Mouse (Mus musculus) neural tube, embryonic 14.5 days (tissue): Measurements from ENCODE around the gene Dap. TPM values are rescaled to one million over a fixed set of nuclear protein-coding genes. Genes with fewer than 3 reads are reported as not detected.

ENCODE experiments used
- ATAC-seq: fragments of 200-750 bp; cut with Nextera tagmentation; 2 replicates; pipeline ENCODE4 v1.8.0; 2017; ENCODE audit warnings: low read depth, mild to moderate bottlenecking, moderate TSS enrichment, moderate library complexity
- H3K27ac ChIP-seq: fragments of 300-500 bp; sonication (generic); 2 replicates; pipeline ENCODE4 v1.5.1; 2014; ENCODE audit warnings: low read depth, mild to moderate bottlenecking, control low read depth, low read length, moderate library complexity, mixed read lengths
- H3K27me3 ChIP-seq: fragments of 300-500 bp; sonication (generic); 2 replicates; pipeline ENCODE4 v1.6.1; 2014; ENCODE audit warnings: low read length; ENCODE audit not compliant: control insufficient read depth, insufficient read depth
- H3K36me3 ChIP-seq: fragments of 300-500 bp; sonication (generic); 2 replicates; pipeline ENCODE4 v1.6.1; 2014; ENCODE audit warnings: low read length, mixed read lengths; ENCODE audit not compliant: control insufficient read depth, insufficient read depth
- H3K4me1 ChIP-seq: fragments of 300-500 bp; sonication (generic); 2 replicates; pipeline ENCODE4 v1.6.1; 2014; ENCODE audit warnings: low read length; ENCODE audit not compliant: control insufficient read depth, insufficient read depth
- H3K4me2 ChIP-seq: fragments of 300-500 bp; sonication (generic); 2 replicates; pipeline ENCODE4 v1.6.1; 2014; ENCODE audit warnings: mild to moderate bottlenecking, low read depth, low read length, control low read depth
- H3K4me3 ChIP-seq: fragments of 300-500 bp; sonication (generic); 2 replicates; pipeline ENCODE4 v1.5.1; 2014; ENCODE audit warnings: low read depth, low read length, control low read depth, mixed read lengths
- H3K9ac ChIP-seq: fragments of 300-500 bp; sonication (generic); replicated peaks from 2 replicates; pipeline ENCODE4 v1.6.1; 2014; ENCODE audit warnings: low read depth, mild to moderate bottlenecking, control low read depth, low read length, mixed read lengths
- H3K9me3 ChIP-seq: fragments of 300-500 bp; sonication (generic); 2 replicates; pipeline ENCODE4 v1.6.1; 2016; ENCODE audit warnings: low read length; ENCODE audit not compliant: control insufficient read depth
- WGBS: fragments of 180-500 bp; shearing (Covaris S2); extraction: QIAGEN DNeasy Blood & Tissue Kit; methylation state at CpG from one replicate; pipeline ENCODE4 v1.1.7; 2014; 5-methylcytosine and 5-hydroxymethylcytosine counted together
- polyA plus RNA-seq: library from polyadenylated mRNA; unstranded; fragments of >200 nt; fragmentation: Nextera tagmentation; extraction: Ambion mirVana; gene quantifications from 2 replicates; pipeline ENCODE4 v1.2.1, GENCODE M21; 2014

Dap gene
- polyA plus RNA-seq, 1 experiment from 2014 or later = 23.0 TPM

DNA sequence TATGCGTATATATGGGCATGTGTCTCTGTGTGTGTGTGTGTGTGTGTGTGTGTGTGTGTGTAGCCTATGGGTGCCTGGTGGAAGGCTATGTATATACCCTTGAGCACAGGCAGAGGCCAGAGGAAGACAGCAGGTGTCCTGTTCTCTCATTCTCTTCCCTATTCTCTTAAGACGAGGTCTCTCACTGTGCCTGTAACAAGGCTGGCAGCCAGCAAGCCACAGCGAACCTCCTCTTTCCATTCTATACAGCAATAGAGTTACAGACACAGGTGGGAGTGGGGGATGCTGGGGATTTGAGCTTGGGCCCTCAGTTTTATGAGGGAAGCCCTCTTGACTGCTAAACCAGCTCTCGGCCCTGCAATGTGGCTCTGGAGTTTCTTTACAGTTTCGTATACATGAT lies 55.9 kb downstream of the Dap start:
- Histone ChIP-seq H3K9ac (no peak overlapping the region), H3K4me3 (no peak overlapping the region), H3K27me3 (no peaks in the 10 kb centered on the region), H3K36me3 (no peaks in the 10 kb centered on the region), H3K9me3 (no peaks in the 10 kb centered on the region), H3K4me2 (no peak overlapping the region), H3K27ac (no peak overlapping the region), H3K4me1 (no peaks in the 10 kb centered on the region)
- no peak for ATAC-seq
- WGBS = 75% methylated on average over 5 of the region's 5 CpGs

DNA sequence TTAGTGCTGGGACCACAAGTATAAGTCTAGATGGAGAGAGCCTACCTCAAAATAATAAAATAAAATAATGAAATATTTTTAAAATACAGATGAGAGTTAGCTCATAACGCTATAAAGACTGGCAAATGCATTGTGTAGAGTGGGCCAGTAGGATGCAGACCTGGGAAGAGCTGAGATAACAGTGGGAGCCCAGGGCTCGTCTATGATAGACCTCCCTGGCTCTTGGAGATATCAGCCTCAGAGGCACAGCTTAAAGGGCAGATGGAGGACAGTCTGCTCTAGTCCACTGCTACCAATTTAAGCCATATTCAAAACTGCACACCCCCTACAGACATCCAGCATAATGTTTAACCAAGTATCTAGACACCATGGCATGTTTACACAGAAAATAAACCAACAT lies 56.6 kb downstream of the Dap start:
- no peak overlapping the region for H3K27ac ChIP-seq
- 87% methylated on average over 2 of the region's 2 CpGs for WGBS
- no peak for ATAC-seq
- H3K4me3 ChIP-seq = no peak overlapping the region
- H3K27me3 ChIP-seq = no peaks in the 10 kb centered on the region
- no peaks in the 10 kb centered on the region for H3K4me1 ChIP-seq
- no peak overlapping the region for H3K9ac ChIP-seq
- no peaks in the 10 kb centered on the region for H3K9me3 ChIP-seq
- no peaks in the 10 kb centered on the region for H3K36me3 ChIP-seq
- H3K4me2 ChIP-seq = no peak overlapping the region

DNA sequence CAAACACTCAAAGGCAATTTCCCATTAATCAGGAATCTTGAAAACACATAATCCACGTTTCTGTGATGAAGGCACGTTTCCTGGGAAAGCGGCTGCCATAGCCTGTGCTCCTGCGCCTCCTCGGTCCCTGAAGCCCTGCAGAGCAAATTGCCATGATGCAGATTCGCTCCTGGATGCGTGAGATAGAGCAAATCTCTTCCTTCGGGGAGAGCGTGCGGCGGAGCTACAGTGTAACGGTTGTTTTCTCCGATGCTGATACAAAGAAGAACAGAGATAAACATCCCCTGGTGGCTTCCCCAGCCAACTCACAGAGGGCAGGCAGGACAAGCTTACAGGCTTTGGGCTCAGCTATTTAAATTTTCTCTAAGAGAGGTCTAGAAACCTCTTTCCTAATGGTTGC lies 57.7 kb downstream of the Dap start:
- H3K4me3 ChIP-seq = no peak overlapping the region
- H3K27ac ChIP-seq = no peak overlapping the region
- no peaks in the 10 kb centered on the region for H3K36me3 ChIP-seq
- WGBS = 66% methylated on average over 13 of the region's 13 CpGs
- H3K4me1 ChIP-seq = no peaks in the 10 kb centered on the region
- no peak overlapping the region for H3K4me2 ChIP-seq
- no peaks in the 10 kb centered on the region for H3K9me3 ChIP-seq
- H3K9ac ChIP-seq = no peak overlapping the region
- ATAC-seq = no peak
- H3K27me3 ChIP-seq = no peaks in the 10 kb centered on the region

DNA sequence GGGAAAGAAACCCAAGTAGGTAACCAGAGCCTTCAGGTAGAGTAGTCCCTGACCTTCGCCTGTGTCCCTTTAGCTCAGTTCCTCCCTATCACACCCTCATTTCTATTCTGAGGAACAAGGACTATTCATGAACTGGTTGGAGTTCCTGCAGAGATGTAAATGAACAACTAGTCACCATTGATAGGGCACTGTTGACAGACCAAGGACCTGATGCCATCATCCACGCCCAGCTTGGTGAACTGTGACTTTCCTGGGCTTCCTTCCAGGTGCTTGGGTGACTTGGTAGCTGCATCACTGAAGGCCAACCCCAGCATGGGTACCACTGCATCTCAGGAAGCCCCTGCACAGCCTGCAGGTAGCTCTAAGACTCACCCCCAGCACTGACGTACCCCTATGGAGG lies 58.2 kb downstream of the Dap start:
- no peak overlapping the region for H3K4me3 ChIP-seq
- H3K4me1 ChIP-seq = no peaks in the 10 kb centered on the region
- H3K36me3 ChIP-seq = no peaks in the 10 kb centered on the region
- no peak overlapping the region for H3K27ac ChIP-seq
- no peaks in the 10 kb centered on the region for H3K9me3 ChIP-seq
- H3K9ac ChIP-seq = no peak overlapping the region
- 86% methylated on average over 3 of the region's 3 CpGs for WGBS
- no peak overlapping the region for H3K4me2 ChIP-seq
- H3K27me3 ChIP-seq = no peaks in the 10 kb centered on the region
- no peak for ATAC-seq

DNA sequence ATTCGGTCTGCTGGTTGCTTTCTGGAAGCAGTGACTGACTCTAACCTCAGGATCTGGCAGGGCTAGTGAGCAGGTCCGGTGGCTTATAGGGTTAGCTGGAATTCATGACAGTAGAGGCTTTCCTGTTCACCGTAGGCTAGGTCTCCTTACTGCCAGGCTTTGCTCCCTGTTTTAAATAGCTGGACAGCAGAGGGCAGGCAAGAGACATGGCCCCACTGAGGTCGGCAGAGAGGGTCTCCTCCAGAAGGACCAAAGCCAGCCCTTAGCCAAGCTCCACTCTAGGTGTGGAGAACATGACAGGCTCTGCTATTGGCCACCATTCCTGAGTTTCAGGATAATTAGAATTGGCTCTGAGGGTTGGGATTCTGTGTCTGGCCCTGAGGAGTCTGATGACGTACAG lies 60.0 kb downstream of the Dap start:
- WGBS = 74% methylated on average over 5 of the region's 5 CpGs
- no peaks in the 10 kb centered on the region for H3K36me3 ChIP-seq
- no peak for ATAC-seq
- H3K4me3 ChIP-seq = no peak overlapping the region
- no peaks in the 10 kb centered on the region; the same call in 1 of the 2 replicates for H3K9me3 ChIP-seq
- no peaks in the 10 kb centered on the region for H3K27me3 ChIP-seq
- no peak overlapping the region for H3K27ac ChIP-seq
- no peak overlapping the region for H3K4me2 ChIP-seq
- H3K9ac ChIP-seq = no peak overlapping the region
- no peaks in the 10 kb centered on the region for H3K4me1 ChIP-seq

DNA sequence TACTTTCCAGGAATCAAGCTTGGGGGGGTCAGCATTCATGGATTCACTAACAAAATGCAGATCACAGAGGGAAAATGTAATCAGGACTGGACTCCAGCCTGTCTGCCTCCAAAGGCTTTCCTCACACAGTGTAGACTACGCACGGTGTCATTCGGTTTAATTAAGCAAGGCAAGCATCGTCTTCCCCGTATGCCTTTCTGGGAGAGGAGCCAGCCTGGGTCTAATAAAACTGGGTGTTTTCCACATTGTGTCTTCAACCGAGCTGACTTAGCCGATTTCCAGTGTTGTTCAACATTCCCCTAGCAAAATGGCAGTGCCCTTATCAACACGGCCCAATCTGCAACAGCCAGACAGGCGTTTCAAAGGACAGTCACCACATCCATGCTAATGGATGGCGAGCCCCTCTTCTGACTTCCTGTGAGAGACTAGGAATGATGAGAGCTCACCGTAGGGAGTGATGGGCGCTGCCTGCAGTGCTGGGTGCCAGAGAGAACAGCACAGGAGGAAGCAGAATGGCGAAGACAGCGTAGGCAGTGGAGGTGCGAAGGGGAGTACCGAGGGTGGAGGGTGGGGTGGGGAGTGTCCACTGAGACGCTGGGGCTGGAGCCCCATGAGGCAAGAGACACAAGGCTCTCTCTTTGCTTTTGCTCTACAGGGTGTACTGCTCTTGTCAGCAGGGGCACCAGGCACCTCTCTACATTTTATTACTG lies 61.0 kb downstream of the Dap start:
- 65% methylated on average over 17 of the region's 17 CpGs for WGBS
- peak; percentile 53; the same call in 1 of the 2 replicates for ATAC-seq
- no peaks in the 10 kb centered on the region; the same call in 1 of the 2 replicates for H3K9me3 ChIP-seq

GRCm38 (mm10) chr15:31285695-31286094 lies 61.6 kb downstream of the Dap start:
- Histone ChIP-seq H3K4me1 (no peaks in the 10 kb centered on the region), H3K9ac (no peak overlapping the region), H3K4me2 (no peak overlapping the region), H3K27me3 (no peaks in the 10 kb centered on the region), H3K4me3 (no peak overlapping the region), H3K27ac (no peak overlapping the region), H3K36me3 (no peaks in the 10 kb centered on the region), H3K9me3 (no peaks in the 10 kb centered on the region; the same call in 1 of the 2 replicates)
- WGBS = 89% methylated on average over 3 of the region's 3 CpGs
- ATAC-seq = no peak

More for the DNA sequence above, 61.0 kb downstream of the Dap start:
- Histone ChIP-seq H3K9ac (no peak overlapping the region), H3K4me1 (no peaks in the 10 kb centered on the region), H3K4me3 (no peak overlapping the region), H3K27ac (no peak overlapping the region), H3K4me2 (no peak overlapping the region), H3K36me3 (no peaks in the 10 kb centered on the region), H3K27me3 (no peaks in the 10 kb centered on the region)

DNA sequence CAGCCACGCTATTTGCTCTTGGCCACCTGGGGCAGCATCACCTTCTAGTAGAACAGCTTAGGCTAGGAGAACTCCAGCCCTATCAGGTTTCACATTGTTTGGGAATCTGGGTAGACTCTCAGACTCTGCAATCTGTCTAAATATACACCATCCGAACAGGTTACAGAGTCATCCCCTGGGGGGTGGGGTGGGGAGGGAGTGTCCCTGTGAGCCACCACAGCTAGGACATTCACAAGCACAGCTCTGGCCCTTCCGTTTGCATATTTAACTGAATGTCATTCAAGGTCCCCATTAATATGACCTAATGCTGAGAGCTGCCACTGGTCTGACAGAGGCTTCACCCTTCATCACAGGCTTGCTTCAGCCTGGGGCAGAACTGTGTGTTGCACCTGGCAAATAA lies 68.5 kb downstream of the Dap start:
- 0 out of 2 replicates have a peak, but pooled peaks cover 5% of the 10 kb centered on the region for H3K27me3 ChIP-seq
- H3K9me3 ChIP-seq = no peaks in the 10 kb centered on the region; the same call in 1 of the 2 replicates
- ATAC-seq = no peak
- no peak overlapping the region for H3K9ac ChIP-seq
- WGBS = 50% methylated on average over 3 of the region's 3 CpGs
- H3K4me3 ChIP-seq = no peak overlapping the region
- H3K36me3 ChIP-seq = no peaks in the 10 kb centered on the region
- H3K4me2 ChIP-seq = no peak overlapping the region
- peaks cover 7% of the 10 kb centered on the region for H3K4me1 ChIP-seq
- no peak overlapping the region for H3K27ac ChIP-seq

- Histone ChIP-seq H3K4me3 (no peak overlapping the region), H3K4me2 (no peak overlapping the region), H3K36me3 (no peaks in the 10 kb centered on the region), H3K27ac (no peak overlapping the region), H3K4me1 (peaks cover 9% of the 10 kb centered on the region), H3K9ac (no peak overlapping the region), H3K9me3 (no peaks in the 10 kb centered on the region), H3K27me3 (0 out of 2 replicates have a peak, but pooled peaks cover 5% of the 10 kb centered on the region)
- WGBS = 12% methylated on average over 2 of the region's 2 CpGs
- no peak for ATAC-seq
Observed at GRCm38 (mm10) chr15:31294311-31294710, 70.2 kb downstream of the Dap start.
